Mouse (Mus musculus): Measurements from ENCODE around the gene Rapgefl1. TPM values are rescaled to one million over a fixed set of nuclear protein-coding genes. Genes with fewer than 3 reads are reported as not detected.

Rapgefl1 gene
- total RNA-seq (2023): under 1 TPM; 0.11 to 0.53 TPM

GRCm38 (mm10) chr11:98836651-98837141 is at the start of gene Rapgefl1:
Rapgefl1 (plus strand) TSS chr11:98836785.

GRCm38 (mm10) chr11:98795015-98795713 is 41.4 kb upstream of the Rapgefl1 start, which contains the start of gene Msl1:
Msl1 (plus strand) TSS chr11:98795516.

GRCm38 (mm10) chr11:98804605-98805004 is 32.0 kb upstream of the Rapgefl1 start, which contains the start of gene Casc3:
Casc3 (plus strand) TSS chr11:98804905.

GRCm38 (mm10) chr11:98863028-98863750 is 26.6 kb downstream of the Rapgefl1 start, which contains the start of gene Wipf2:
Wipf2 (plus strand) TSS chr11:98863638.

Other genes starting within 250 kb of the Rapgefl1 start
- gene Ormdl3, start 249.4 kb upstream of the Rapgefl1 start, total RNA-seq (2023): 10 to 100 TPM in 1 of 2 experiments, 1 to 10 TPM in 1; 8.6 to 11.0 TPM
- not detected for gene Lrrc3c, start 238.5 kb upstream of the Rapgefl1 start, total RNA-seq (2023)
- gene Gm12355, start 211.1 kb upstream of the Rapgefl1 start, total RNA-seq (2023): 10 to 100 TPM; 19.7 to 20.5 TPM
- gene Gsdma3, start 210.4 kb upstream of the Rapgefl1 start, total RNA-seq (2023): under 1 TPM in 1 of 2 experiments, not detected in 1; 0.57 TPM
- not detected for gene Gsdma2, start 190.0 kb upstream of the Rapgefl1 start, total RNA-seq (2023)
- gene Gsdma, start 172.4 kb upstream of the Rapgefl1 start, total RNA-seq (2023): not detected
- 10 to 100 TPM; 46.3 to 52.0 TPM for gene Psmd3, start 154.2 kb upstream of the Rapgefl1 start, total RNA-seq (2023)
- gene Csf3, start 135.5 kb upstream of the Rapgefl1 start, total RNA-seq (2023): under 1 TPM in 1 of 2 experiments, not detected in 1; 0.33 TPM
- 10 to 100 TPM; 39.0 to 54.0 TPM for gene Med24, start 107.3 kb upstream of the Rapgefl1 start, total RNA-seq (2023)
- 10 to 100 TPM; 24.3 to 28.2 TPM for gene Thra, start 96.1 kb upstream of the Rapgefl1 start, total RNA-seq (2023)
- 1 to 10 TPM in 1 of 2 experiments, under 1 TPM in 1; 0.68 to 1.1 TPM for gene Nr1d1, start 61.5 kb upstream of the Rapgefl1 start, total RNA-seq (2023)
- gene Msl1, start 41.3 kb upstream of the Rapgefl1 start, total RNA-seq (2023): 100 to 1,000 TPM; 193 to 195 TPM
- 10 to 100 TPM; 50.6 to 51.9 TPM for gene Casc3, start 31.9 kb upstream of the Rapgefl1 start, total RNA-seq (2023)
- gene Wipf2, start 26.9 kb downstream of the Rapgefl1 start, total RNA-seq (2023): 10 to 100 TPM; 26.3 to 31.6 TPM
- gene Cdc6, start 71.0 kb downstream of the Rapgefl1 start, total RNA-seq (2023): 10 to 100 TPM; 26.4 to 33.3 TPM
- 100 to 1,000 TPM; 105 to 125 TPM for gene Rara, start 91.0 kb downstream of the Rapgefl1 start, total RNA-seq (2023)
- not detected for gene Gjd3, start 146.2 kb downstream of the Rapgefl1 start, total RNA-seq (2023)
- 100 to 1,000 TPM; 283 to 298 TPM for gene Top2a, start 187.4 kb downstream of the Rapgefl1 start, total RNA-seq (2023)
- gene Igfbp4, start 204.5 kb downstream of the Rapgefl1 start, total RNA-seq (2023): 10 to 100 TPM; 46.1 to 52.4 TPM

Data from neutrophil, adult 83 days (primary cell).